Comparison of ENCODE assay signal across 32 mouse cellular contexts in the genomic region with DNA sequence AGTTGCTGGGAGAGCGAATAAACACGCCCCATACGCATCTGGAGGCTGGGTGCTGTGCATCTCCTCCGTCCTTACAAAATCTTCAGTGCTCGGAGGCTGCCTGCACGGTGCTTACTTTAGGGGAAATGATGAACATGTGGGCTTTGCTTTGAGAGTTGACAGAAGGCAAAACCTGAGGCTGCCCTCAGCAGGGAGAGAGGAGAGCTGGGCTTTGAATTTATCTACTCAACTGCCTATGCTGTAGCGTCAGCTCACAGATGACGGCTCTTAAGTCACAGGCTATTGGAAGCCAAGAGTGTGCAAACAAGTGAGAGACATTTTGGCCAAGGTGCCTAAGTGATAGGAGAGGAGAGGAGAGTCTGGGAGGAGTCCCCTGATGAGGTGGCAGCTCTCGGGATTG. TPM values are rescaled to one million over a fixed set of nuclear protein-coding genes. Genes with fewer than 3 reads are reported as not detected.
DNase-seq lines count a peak whose midpoint lies in the region; ATAC-seq and TF ChIP-seq lines count a peak whose summit lies in the region.
"Had no signal": no experiment of that assay in that cellular context is flagged by ENCODE, and none has a peak within 500 bp of the region (broad histone marks: within the 10 kb centered on the region; RNA-seq: fewer than 3 reads in every experiment).

No protein-coding gene starts in this region.

- 67% methylated on average over 9 of the region's 9 CpGs for WGBS in heart, postnatal 0 days
- WGBS in kidney, postnatal 0 days, result 76% methylated on average over 9 of the region's 9 CpGs
- 64% methylated on average over 9 of the region's 9 CpGs for WGBS in lung, postnatal 0 days

- ATAC-seq in heart, postnatal 0 days (ENCODE audit: insufficient read depth, low read depth), result no peak
- no peak for ATAC-seq in kidney, postnatal 0 days (replicated peaks; ENCODE audit: low FRiP score, low read depth)
- ATAC-seq in lung, postnatal 0 days, result no peak; the same call in 1 of the 2 replicates
- ATAC-seq: activated CD4-positive, CD25-positive, alpha-beta regulatory T cell, adult 4 months; forebrain, postnatal 0 days; hindbrain, postnatal 0 days had no signal

- H3K9me3 ChIP-seq in heart, postnatal 0 days (replicated peaks; ENCODE audit: control insufficient read depth, low read length), result no peaks in the 10 kb centered on the region
- H3K9me3 ChIP-seq in kidney, postnatal 0 days (replicated peaks; ENCODE audit: low read length), result no peaks in the 10 kb centered on the region
- H3K9me3 ChIP-seq in lung, postnatal 0 days (ENCODE audit: low read length), result no peaks in the 10 kb centered on the region
- H3K9me3 ChIP-seq: embryonic facial prominence, embryonic 15.5 days; forebrain, embryonic 12.5 days; heart, embryonic 13.5 days; intestine, embryonic 15.5 days; megakaryocyte, embryonic 14.5 days; midbrain, embryonic 12.5 days; neural tube, embryonic 12.5 days had no signal

- peak overlapping the region; percentile 74 for H3K27ac ChIP-seq in gastrocnemius, adult 2 months
- H3K27ac ChIP-seq in heart, postnatal 0 days (ENCODE audit: low read depth), result peak overlapping the region; percentile 72
- 0 out of 2 replicates have a peak overlapping the region, but pooled peaks have one; percentile 50 for H3K27ac ChIP-seq in kidney, postnatal 0 days
- peak overlapping the region; percentile 57; the same call in 1 of the 2 replicates for H3K27ac ChIP-seq in lung, postnatal 0 days (ENCODE audit: low read length)
- H3K27ac ChIP-seq: embryonic facial prominence, embryonic 15.5 days; forebrain, embryonic 12.5 days; heart, embryonic 13.5 days; hindbrain, postnatal 0 days; intestine, embryonic 15.5 days; midbrain, embryonic 12.5 days; neural tube, embryonic 12.5 days had no signal

- H3K4me3 ChIP-seq in gastrocnemius, adult 2 months, result peak overlapping the region; percentile 28; the same call in 1 of the 2 replicates
- H3K4me3 ChIP-seq in heart, postnatal 0 days (ENCODE audit: low read depth, low read length), result no peak overlapping the region
- H3K4me3 ChIP-seq in kidney, postnatal 0 days (replicated peaks; ENCODE audit: low read depth, low read length), result no peak overlapping the region
- H3K4me3 ChIP-seq in lung, postnatal 0 days (ENCODE audit: low read depth, low read length), result no peak overlapping the region
- H3K4me3 ChIP-seq: embryonic facial prominence, embryonic 15.5 days; forebrain, embryonic 12.5 days; heart, embryonic 13.5 days; intestine, embryonic 15.5 days; megakaryocyte, embryonic 14.5 days; midbrain, embryonic 12.5 days; myocyte; neural tube, embryonic 12.5 days had no signal

- no peak overlapping the region for H3K4me2 ChIP-seq in heart, postnatal 0 days (ENCODE audit: low read depth, low read length)
- no peak overlapping the region for H3K4me2 ChIP-seq in kidney, postnatal 0 days (ENCODE audit: low read length)
- no peak overlapping the region for H3K4me2 ChIP-seq in lung, postnatal 0 days (replicated peaks; ENCODE audit: low read depth, low read length)
- H3K4me2 ChIP-seq: forebrain, embryonic 12.5 days; heart, embryonic 13.5 days; intestine, embryonic 15.5 days; liver, embryonic 11.5 days; midbrain, embryonic 12.5 days; neural tube, embryonic 12.5 days had no signal

- TF ChIP-seq EP300 in heart, postnatal 0 days (IDR thresholded peaks at IDR 0.05; ENCODE audit: low read depth), result no peak
- TF ChIP-seq EP300 in lung, postnatal 0 days (IDR thresholded peaks at IDR 0.05), result no peak

- no peaks in the 10 kb centered on the region for H3K27me3 ChIP-seq in heart, postnatal 0 days (ENCODE audit: control insufficient read depth, insufficient read depth, low read length)
- no peaks in the 10 kb centered on the region for H3K27me3 ChIP-seq in kidney, postnatal 0 days (ENCODE audit: insufficient read depth, low read length)
- no peaks in the 10 kb centered on the region for H3K27me3 ChIP-seq in lung, postnatal 0 days (replicated peaks; ENCODE audit: insufficient read depth, low read length)
- H3K27me3 ChIP-seq: embryonic facial prominence, embryonic 15.5 days; forebrain, embryonic 12.5 days; intestine, embryonic 15.5 days; midbrain, embryonic 12.5 days; neural tube, embryonic 12.5 days had no signal

- intact Hi-C loops in gastrocnemius, adult 2 months (cut with DNase I), result no loop called here

- TF ChIP-seq CTCF in gastrocnemius, adult 2 months (IDR thresholded peaks at IDR 0.05), result no peak
- TF ChIP-seq CTCF in heart, postnatal 0 days (IDR thresholded peaks at IDR 0.05; ENCODE audit: low read depth), result no peak
- no peak for TF ChIP-seq CTCF in kidney, postnatal 0 days (IDR thresholded peaks at IDR 0.05; ENCODE audit: low read depth)
- no peak for TF ChIP-seq CTCF in lung, postnatal 0 days (IDR thresholded peaks at IDR 0.05)

- no peak overlapping the region for H3K9ac ChIP-seq in heart, postnatal 0 days (replicated peaks; ENCODE audit: low read depth, low read length)
- H3K9ac ChIP-seq in kidney, postnatal 0 days (ENCODE audit: low read depth, low read length), result no peak overlapping the region
- H3K9ac ChIP-seq in lung, postnatal 0 days (replicated peaks; ENCODE audit: low read depth), result no peak overlapping the region
- H3K9ac ChIP-seq: embryonic facial prominence, embryonic 15.5 days; forebrain, embryonic 12.5 days; forebrain, postnatal 0 days; heart, embryonic 13.5 days; intestine, embryonic 15.5 days; liver, postnatal 0 days; midbrain, embryonic 12.5 days; neural tube, embryonic 12.5 days had no signal

- H3K36me3 ChIP-seq in heart, postnatal 0 days (replicated peaks; ENCODE audit: control insufficient read depth, insufficient read depth, low read length), result no peaks in the 10 kb centered on the region
- no peaks in the 10 kb centered on the region for H3K36me3 ChIP-seq in kidney, postnatal 0 days (ENCODE audit: insufficient read depth, low read length)
- no peaks in the 10 kb centered on the region for H3K36me3 ChIP-seq in lung, postnatal 0 days (ENCODE audit: insufficient read depth, low read length)
- H3K36me3 ChIP-seq: embryonic facial prominence, embryonic 15.5 days; forebrain, embryonic 12.5 days; heart, embryonic 13.5 days; intestine, embryonic 15.5 days; midbrain, embryonic 12.5 days; neural tube, embryonic 12.5 days had no signal

- no peak for DNase-seq in gastrocnemius, adult 2 months
- no peak for DNase-seq in gastrocnemius, adult 18-20 months (ENCODE audit: low spot score)
- no peak for DNase-seq in heart, postnatal 0 days (ENCODE audit: low spot score)
- no peak for DNase-seq in heart, adult 8-10 months (ENCODE audit: low spot score)
- no peak for DNase-seq in kidney, postnatal 0 days (ENCODE audit: low spot score)
- no peak for DNase-seq in kidney, postnatal 10 days
- DNase-seq in lung, postnatal 0 days (ENCODE audit: low spot score), result no peak
- DNase-seq in lung, adult 18-20 months, result no peak
- DNase-seq: cerebellum, adult 2 months; cerebellum, postnatal 14 days; forebrain, postnatal 0 days; layer of hippocampus, adult 9-11 months; liver, postnatal 0 days; retina, postnatal 1 day; right cerebral cortex, postnatal 14 days; thymus, postnatal 4 days had no signal

- H3K4me1 ChIP-seq in heart, postnatal 0 days (ENCODE audit: control insufficient read depth, insufficient read depth), result 0 out of 2 replicates have a peak, but pooled peaks cover 11% of the 10 kb centered on the region
- H3K4me1 ChIP-seq in kidney, postnatal 0 days (replicated peaks; ENCODE audit: insufficient read depth, low read length), result 0 out of 2 replicates have a peak, but pooled peaks cover 5% of the 10 kb centered on the region
- H3K4me1 ChIP-seq in lung, postnatal 0 days (ENCODE audit: insufficient read depth, low read depth, low read length), result no peaks in the 10 kb centered on the region
- H3K4me1 ChIP-seq: embryonic facial prominence, embryonic 15.5 days; heart, embryonic 13.5 days; intestine, embryonic 15.5 days; midbrain, embryonic 12.5 days had no signal

RNA-seq across cellular contexts. Expression of a gene that starts 34.6 kb away (rescaled TPM):
- total RNA-seq in gastrocnemius, adult 2 months (2021), result 1 to 10 TPM; 3.4 to 5.2 TPM
- total RNA-seq in gastrocnemius, adult 18-20 months (2021), result 1 to 10 TPM; 2.3 to 2.5 TPM
- total RNA-seq in heart, postnatal 0 days (2014; rRNA removed; ENCODE audit: low replicate concordance), result 38.4 and 45.0 TPM in 2 replicates
- 20.7 and 23.4 TPM in 2 replicates for polyA plus RNA-seq in heart, postnatal 0 days (2015; fragmentation: Nextera tagmentation; extraction: Ambion mirVana)
- 10 to 100 TPM in 2 of 4 experiments, 1 to 10 TPM in 2; 7.5 to 10.8 (median 9.1) TPM for total RNA-seq in heart, adult 8-10 months (2022)
- 24.0 and 27.6 TPM in 2 replicates for polyA plus RNA-seq in kidney, postnatal 0 days (2015; fragmentation: Nextera tagmentation; extraction: Ambion mirVana)
- 56.9 and 58.3 TPM in 2 replicates for polyA plus RNA-seq in lung, postnatal 0 days (2015; fragmentation: Nextera tagmentation; extraction: Ambion mirVana)
- total RNA-seq: CH12.LX; granulocyte monocyte progenitor cell, adult 5-6 weeks had no signal
- polyA plus RNA-seq: activated CD4-positive, CD25-positive, alpha-beta regulatory T cell, adult 4 months had no signal

RNA-seq across cellular contexts. Expression of a gene that starts 35.7 kb away (rescaled TPM):
- total RNA-seq in gastrocnemius, adult 2 months (2021), result 10 to 100 TPM; 31.9 to 36.5 TPM
- 10 to 100 TPM; 36.3 to 36.9 TPM for total RNA-seq in gastrocnemius, adult 18-20 months (2021)
- 58.4 and 58.6 TPM in 2 replicates for total RNA-seq in heart, postnatal 0 days (2014; rRNA removed; ENCODE audit: low replicate concordance)
- polyA plus RNA-seq in heart, postnatal 0 days (2015; fragmentation: Nextera tagmentation; extraction: Ambion mirVana), result 69.0 and 74.7 TPM in 2 replicates
- total RNA-seq in heart, adult 8-10 months (2022), result 10 to 100 TPM; 55.6 to 65.7 (median 60.7) TPM
- 67.5 and 72.2 TPM in 2 replicates for polyA plus RNA-seq in kidney, postnatal 0 days (2015; fragmentation: Nextera tagmentation; extraction: Ambion mirVana)
- 60.4 and 66.1 TPM in 2 replicates for polyA plus RNA-seq in lung, postnatal 0 days (2015; fragmentation: Nextera tagmentation; extraction: Ambion mirVana)

RNA-seq across cellular contexts. Expression of a gene that starts 51.4 kb away (rescaled TPM):
- not detected for total RNA-seq in gastrocnemius, adult 2 months (2021)
- not detected for total RNA-seq in gastrocnemius, adult 18-20 months (2021)
- total RNA-seq in heart, postnatal 0 days (2014; rRNA removed; ENCODE audit: low replicate concordance), result not detected in 2 replicates
- polyA plus RNA-seq in heart, postnatal 0 days (2015; fragmentation: Nextera tagmentation; extraction: Ambion mirVana), result 0.16 and 0.18 TPM in 2 replicates
- total RNA-seq in heart, adult 8-10 months (2022), result under 1 TPM in 1 of 4 experiments, not detected in 3; 0.14 TPM
- 1.1 and 1.8 TPM in 2 replicates for polyA plus RNA-seq in kidney, postnatal 0 days (2015; fragmentation: Nextera tagmentation; extraction: Ambion mirVana)
- 2.9 and 3.3 TPM in 2 replicates for polyA plus RNA-seq in lung, postnatal 0 days (2015; fragmentation: Nextera tagmentation; extraction: Ambion mirVana)
- total RNA-seq: adrenal gland, postnatal 36 days; CH12.LX; gastrocnemius, postnatal 14 days had no signal
- polyA plus RNA-seq: activated CD4-positive, CD25-positive, alpha-beta regulatory T cell, adult 4 months; adrenal gland, adult 2 months; heart, embryonic 13.5 days had no signal
